Mouse (Mus musculus) kidney, postnatal 14 days (tissue): Measurements from ENCODE around the gene Gm1979.
"Not testable (repeated sequence)": the region's sequence is repeated elsewhere in the genome, so short reads cannot be mapped to it uniquely, and the experiment has no call there.

Source experiments
- DNase-seq: peaks from one replicate; pipeline ENCODE4 v3.0.0; 2022; ENCODE audit warnings: mixed read lengths

Gm1979 gene

DNA sequence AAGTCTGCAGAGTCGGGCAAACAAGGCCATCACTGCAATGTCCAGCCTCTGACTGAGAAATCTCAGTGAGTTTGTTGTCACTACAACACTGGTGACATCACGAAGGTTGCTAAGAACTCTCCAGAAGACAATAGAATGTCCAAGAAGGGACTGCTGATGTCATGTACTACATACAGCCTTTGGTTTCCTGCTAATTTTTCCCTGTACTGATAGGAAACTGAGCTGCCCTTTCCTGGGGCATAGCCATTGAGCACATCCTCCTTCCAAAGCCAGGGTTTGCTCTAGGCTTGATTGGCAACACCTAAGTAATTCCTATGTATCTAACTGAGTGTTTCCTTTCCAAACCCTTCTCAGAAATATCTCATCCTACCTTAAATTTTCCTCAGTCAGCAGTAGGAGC is at the start of gene Gm1979:
Gene Gm1979, minus strand, starts transcription at position 101 of the 400 bp plus-strand sequence.
- not testable (repeated sequence) for DNase-seq

DNA sequence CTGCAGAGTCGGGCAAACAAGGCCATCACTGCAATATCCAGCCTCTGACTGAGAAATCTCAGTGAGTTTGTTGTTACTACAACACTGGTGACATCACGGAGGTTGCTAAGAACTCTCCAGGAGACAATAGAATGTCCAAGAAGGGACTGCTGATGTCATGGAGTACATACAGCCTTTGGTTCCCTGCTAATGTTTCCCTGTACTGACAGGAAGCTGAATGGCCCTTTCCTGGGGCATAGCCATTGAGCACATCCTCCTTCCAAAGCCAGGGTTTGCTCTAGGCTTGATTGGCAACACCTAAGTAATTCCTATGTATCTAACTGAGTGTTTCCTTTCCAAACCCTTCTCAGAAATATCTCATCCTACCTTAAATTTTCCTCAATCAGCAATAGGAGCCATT is 34.9 kb upstream of the Gm1979 start, which contains the start of gene Speer4a:
Gene Speer4a, minus strand, starts transcription at position 101 of the 400 bp plus-strand sequence.
- not testable (repeated sequence) for DNase-seq

DNA sequence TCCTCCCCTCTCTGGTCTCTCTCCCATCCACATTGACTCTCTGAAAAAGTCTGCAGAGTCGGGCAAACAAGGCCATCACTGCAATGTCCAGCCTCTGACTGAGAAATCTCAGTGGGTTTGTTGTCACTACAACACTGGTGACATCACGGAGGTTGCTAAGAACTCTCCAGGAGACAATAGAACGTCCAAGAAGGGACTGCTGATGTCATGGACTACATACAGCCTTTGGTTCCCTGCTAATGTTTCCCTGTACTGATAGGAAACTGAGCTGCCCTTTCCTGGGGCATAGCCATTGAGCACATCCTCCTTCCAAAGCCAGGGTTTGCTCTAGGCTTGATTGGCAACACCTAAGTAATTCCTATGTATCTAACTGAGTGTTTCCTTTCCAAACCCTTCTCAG is 18.2 kb upstream of the Gm1979 start, which contains the start of gene Gm5862:
Gene Gm5862, minus strand, starts transcription at position 101 of the 400 bp plus-strand sequence.
- DNase-seq: not testable (repeated sequence)

DNA sequence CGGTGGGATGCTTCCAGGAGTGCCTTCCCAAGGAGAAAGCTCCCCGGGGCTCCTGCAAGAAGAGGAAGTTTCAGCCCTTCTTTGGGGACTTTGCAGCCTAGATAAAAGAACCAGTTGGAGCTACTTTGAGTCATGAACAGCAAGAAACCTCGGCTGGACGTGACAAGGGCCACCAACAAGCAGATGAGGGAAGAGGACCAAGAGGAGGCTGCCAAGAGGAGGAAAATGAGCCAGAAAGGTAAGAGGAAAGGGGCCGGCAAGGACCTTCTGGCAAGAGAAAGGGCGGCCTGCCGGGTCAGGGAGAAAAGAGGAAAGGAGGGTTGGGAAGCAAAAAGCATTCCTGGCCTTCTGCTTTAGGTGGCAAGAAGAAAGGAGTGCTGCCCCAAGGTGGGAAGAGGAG is 3.1 kb upstream of the Gm1979 start:
- DNase-seq: not testable (repeated sequence)

DNA sequence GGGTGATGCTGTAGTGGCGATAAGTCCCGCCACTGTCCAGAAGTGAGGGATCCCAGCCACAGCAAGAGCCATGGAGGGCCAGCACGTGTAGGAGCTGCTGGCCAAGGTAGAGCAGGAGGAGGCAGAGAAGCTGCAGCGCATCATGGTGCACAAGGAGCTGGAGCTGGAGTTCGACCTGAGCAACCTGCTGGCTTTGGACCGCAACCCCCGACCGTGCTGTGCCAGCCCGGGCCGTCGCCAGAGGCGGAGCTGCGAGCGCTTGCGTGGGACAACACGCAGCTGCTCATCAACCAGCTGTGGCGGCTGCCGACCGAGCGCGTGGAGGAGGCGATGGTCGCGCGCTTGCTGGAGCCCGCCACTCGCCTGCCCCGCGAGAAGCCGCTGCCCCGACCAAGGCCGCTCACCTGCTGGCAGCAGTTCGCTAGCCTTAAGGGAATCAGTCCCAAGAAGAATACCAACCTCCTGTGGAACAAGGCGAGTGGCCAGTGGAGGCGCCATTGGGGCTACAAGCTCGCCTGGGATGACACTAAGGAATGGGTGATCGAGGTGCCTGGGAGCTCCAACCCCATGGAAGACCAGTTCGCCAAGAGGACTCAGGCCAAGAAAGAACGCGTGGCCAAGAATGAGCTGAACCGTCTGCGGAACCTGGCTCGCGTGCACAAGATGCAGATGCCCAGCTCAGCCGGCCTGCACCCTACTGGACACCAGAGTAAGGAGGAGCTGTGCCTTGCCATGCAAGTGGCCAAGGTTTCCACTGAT is 2.5 kb upstream of the Gm1979 start:
- DNase-seq: not testable (repeated sequence)

DNA sequence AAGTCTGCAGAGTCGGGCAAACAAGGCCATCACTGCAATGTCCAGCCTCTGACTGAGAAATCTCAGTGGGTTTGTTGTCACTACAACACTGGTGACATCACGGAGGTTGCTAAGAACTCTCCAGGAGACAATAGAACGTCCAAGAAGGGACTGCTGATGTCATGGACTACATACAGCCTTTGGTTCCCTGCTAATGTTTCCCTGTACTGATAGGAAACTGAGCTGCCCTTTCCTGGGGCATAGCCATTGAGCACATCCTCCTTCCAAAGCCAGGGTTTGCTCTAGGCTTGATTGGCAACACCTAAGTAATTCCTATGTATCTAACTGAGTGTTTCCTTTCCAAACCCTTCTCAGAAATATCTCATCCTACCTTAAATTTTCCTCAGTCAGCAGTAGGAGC is 16.0 kb downstream of the Gm1979 start, which contains the start of gene Gm21698:
Gene Gm21698, minus strand, starts transcription at position 101 of the 400 bp plus-strand sequence.
- DNase-seq: not testable (repeated sequence)

DNA sequence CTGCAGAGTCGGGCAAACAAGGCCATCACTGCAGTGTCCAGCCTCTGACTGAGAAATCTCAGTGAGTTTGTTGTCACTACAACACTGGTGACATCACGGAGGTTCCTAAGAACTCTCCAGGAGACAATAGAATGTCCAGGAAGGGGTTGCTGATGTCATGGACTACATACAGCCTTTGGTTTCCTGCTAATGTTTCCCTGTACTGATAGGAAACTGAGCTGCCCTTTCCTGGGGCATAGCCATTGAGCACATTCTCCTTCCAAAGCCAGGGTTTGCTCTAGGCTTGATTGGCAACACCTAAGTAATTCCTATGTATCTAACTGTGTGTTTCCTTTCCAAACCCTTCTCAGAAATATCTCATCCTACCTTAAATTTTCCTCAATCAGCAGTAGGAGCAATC is 32.0 kb downstream of the Gm1979 start, which contains the start of gene Gm21680:
Gene Gm21680, minus strand, starts transcription at position 101 of the 400 bp plus-strand sequence.
- not testable (repeated sequence) for DNase-seq

DNA sequence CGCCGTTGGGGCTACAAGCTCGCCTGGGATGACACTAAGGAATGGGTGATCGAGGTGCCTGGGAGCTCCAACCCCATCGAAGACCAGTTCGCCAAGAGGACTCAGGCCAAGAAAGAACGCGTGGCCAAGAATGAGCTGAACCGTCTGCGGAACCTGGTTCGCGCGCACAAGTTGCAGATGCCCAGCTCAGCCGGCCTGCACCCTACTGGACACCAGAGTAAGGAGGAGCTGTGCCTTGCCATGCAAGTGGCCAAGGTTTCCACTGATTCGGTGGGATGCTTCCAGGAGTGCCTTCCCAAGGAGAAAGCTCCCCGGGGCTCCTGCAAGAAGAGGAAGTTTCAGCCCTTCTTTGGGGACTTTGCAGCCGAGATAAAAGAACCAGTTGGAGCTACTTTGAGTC is 47.5 kb downstream of the Gm1979 start:
- DNase-seq: not testable (repeated sequence)

DNA sequence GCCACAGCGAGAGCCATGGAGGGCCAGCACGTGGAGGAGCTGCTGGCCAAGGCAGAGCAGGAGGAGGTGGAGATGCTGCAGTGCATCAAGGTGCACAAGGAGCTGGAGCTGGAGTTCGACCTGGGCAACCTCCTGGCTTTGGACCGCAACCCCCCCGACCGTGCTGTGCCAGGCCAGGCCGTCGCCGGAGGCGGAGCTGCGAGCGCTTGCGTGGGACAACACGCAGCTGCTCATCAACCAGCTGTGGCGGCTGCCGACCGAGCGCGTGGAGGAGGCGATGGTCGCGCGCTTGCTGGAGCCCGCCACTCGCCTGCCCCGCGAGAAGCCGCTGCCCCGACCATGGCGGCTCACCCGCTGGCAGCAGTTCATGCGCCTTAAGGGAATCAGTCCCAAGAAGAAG is 48.0 kb downstream of the Gm1979 start:
- not testable (repeated sequence) for DNase-seq

DNA sequence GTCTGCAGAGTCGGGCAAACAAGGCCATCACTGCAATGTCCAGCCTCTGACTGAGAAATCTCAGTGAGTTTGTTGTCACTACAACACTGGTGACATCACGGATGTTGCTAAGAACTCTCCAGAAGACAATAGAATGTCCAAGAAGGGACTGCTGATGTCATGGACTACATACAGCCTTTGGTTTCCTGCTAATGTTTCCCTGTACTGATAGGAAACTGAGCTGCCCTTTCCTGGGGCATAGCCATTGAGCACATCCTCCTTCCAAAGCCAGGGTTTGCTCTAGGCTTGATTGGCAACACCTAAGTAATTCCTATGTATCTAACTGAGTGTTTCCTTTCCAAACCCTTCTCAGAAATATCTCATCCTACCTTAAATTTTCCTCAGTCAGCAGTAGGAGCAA is 50.3 kb downstream of the Gm1979 start, which contains the start of gene Gm21671:
Gene Gm21671, minus strand, starts transcription at position 101 of the 400 bp plus-strand sequence.
- DNase-seq: not testable (repeated sequence)
